Mouse (Mus musculus): ENCODE results near the gene Adamtsl2. TPM values are rescaled to one million over a fixed set of nuclear protein-coding genes. Genes with fewer than 3 reads are reported as not detected.

Adamtsl2 gene
- total and polyA plus RNA-seq, 3 experiments, result 0.13 TPM; not detected in 2

DNA sequence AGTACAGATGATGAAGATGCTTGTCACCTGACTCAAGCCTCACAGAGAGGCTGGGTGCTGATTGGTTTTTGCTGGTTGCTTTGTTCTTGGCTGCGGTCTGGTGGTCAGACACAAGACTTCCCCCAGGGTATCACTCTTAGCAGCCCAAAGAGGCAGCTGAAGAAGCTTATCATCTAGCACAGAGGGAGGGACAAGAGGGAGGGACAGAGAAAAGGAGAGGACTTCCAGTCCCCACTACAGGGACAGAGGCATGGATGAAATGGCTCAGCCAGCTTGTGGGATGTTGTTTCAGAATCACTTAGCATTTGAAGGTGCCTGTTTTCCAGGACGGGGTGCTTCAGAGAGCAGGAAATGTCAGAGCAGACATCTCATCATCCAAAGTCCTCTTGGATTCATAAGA is 867 bp upstream of the Adamtsl2 start:
- Histone ChIP-seq H3K4me3 (replicated peaks in 1 of 3; ENCODE audit: low read depth in 2 of 3, low read length in 2 of 3, poor library complexity in 1 of 3) (no peak overlapping the region), H3K27ac (ENCODE audit: insufficient read depth, low read depth) (no peak overlapping the region), H3K27me3 (replicated peaks) (peaks cover 34% of the 10 kb centered on the region), H3K79me2 (replicated peaks; ENCODE audit: control insufficient read depth, extremely low read depth, insufficient read depth, poor library complexity, severe bottlenecking) (no peaks in the 10 kb centered on the region), H3K4me2 (ENCODE audit: insufficient read depth, low read depth, poor library complexity, severe bottlenecking) (no peak overlapping the region), H3K36me3 (replicated peaks in 1 of 2; ENCODE audit: control insufficient read depth in 1 of 2, insufficient read depth in 1 of 2, low read length in 1 of 2) (no peaks in the 10 kb centered on the region), H3K4me1 (ENCODE audit: control insufficient read depth in 1 of 2, insufficient read depth in 2 of 2) (peaks cover 0 to 27% of the 10 kb centered on the region in 2 experiments; a peak in 3 of 4 replicates), H3K9ac (ENCODE audit: insufficient read depth, low read depth) (no peak overlapping the region), H3K9me3 (replicated peaks; ENCODE audit: low read length) (no peaks in the 10 kb centered on the region)
- TF ChIP-seq SMC3 (IDR thresholded peaks at IDR 0.05; ENCODE audit: low read depth, low read length) (no peak), IRF4 (IDR thresholded peaks at IDR 0.05; ENCODE audit: low read depth, low read length) (no peak), POLR2A (IDR thresholded peaks at IDR 0.05; ENCODE audit: low read depth, low read length) (no peak), CHD2 (IDR thresholded peaks at IDR 0.05; ENCODE audit: low read length) (no peak), PAX5 (IDR thresholded peaks at IDR 0.05; ENCODE audit: low read length) (no peak), ZC3H11A (IDR thresholded peaks at IDR 0.05; ENCODE audit: low read depth, low read length) (no peak), JUN (IDR thresholded peaks at IDR 0.05; ENCODE audit: insufficient read depth, low read depth, low read length) (no peak), BHLHE40 (IDR thresholded peaks at IDR 0.05; ENCODE audit: low read depth, low read length) (no peak), KAT2A (IDR thresholded peaks at IDR 0.05; ENCODE audit: insufficient replicate concordance, low read length) (no peak), NELFE (IDR thresholded peaks at IDR 0.05; ENCODE audit: low read depth, low read length) (no peak), USF2 (conservative IDR thresholded peaks at IDR 0.05; ENCODE audit: low read depth, low read length) (no peak), E2F4 (IDR thresholded peaks at IDR 0.05; ENCODE audit: insufficient replicate concordance, low read depth, low read length) (no peak), CTCF (conservative IDR thresholded peaks at IDR 0.05 in 1 of 2, IDR thresholded peaks at IDR 0.05 in 1 of 2; ENCODE audit: low read depth in 2 of 2, low read length in 2 of 2) (no peak)
- in situ Hi-C loops (cut with MboI; ENCODE audit: low pct_ligation_motif_present, low pct_unique_long_range_greater_than_20kb, low sequenced_read_pairs) (loop anchor here (5.0 to 25.0 kb wide), 2 partner anchors 154 to 359 kb away; partner anchors contain the start of genes Brd3os and Vav2), dilution Hi-C loops (cut with MboI; ENCODE audit: extremely low pct_ligation_motif_present, extremely low pct_unique_long_range_greater_than_20kb, low sequenced_read_pairs) (no loop called here)
- peak; percentile 9 for DNase-seq (ENCODE audit: extremely low read depth)

DNA sequence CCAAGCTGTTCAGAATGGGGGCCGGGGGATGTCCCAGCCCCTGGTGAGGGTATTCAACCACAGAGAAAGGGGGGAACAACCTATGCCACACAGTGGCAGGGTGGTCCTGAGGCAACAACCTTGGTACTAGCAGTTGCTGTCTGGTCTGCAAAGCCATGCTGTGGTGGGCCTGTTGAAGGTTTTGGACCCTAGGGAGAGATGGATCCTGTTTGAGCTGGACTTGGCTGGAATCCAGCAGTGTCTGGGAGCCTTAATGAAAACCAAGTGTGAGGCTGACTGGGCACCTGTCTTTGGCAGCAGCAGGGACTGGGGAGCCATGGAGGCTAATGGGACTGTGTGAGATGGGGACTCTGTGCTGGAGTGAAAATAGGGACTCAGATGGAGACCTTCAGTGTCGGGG is 470 bp downstream of the Adamtsl2 start:
- TF ChIP-seq MYC (IDR thresholded peaks at IDR 0.05; ENCODE audit: low read depth, low read length) (no peak), JUND (conservative IDR thresholded peaks at IDR 0.05; ENCODE audit: low read depth, low read length) (no peak), JUN (IDR thresholded peaks at IDR 0.05; ENCODE audit: insufficient read depth, low read depth, low read length) (no peak), USF1 (IDR thresholded peaks at IDR 0.05; ENCODE audit: low read depth, low read length) (no peak), MAX (IDR thresholded peaks at IDR 0.05; ENCODE audit: low read length) (no peak), CTCF (conservative IDR thresholded peaks at IDR 0.05 in 1 of 2, IDR thresholded peaks at IDR 0.05 in 1 of 2; ENCODE audit: low read depth in 2 of 2, low read length in 2 of 2) (no peak), UBTF (IDR thresholded peaks at IDR 0.05; ENCODE audit: low read depth, low read length) (no peak), IRF4 (IDR thresholded peaks at IDR 0.05; ENCODE audit: low read depth, low read length) (no peak), POLR2A (IDR thresholded peaks at IDR 0.05; ENCODE audit: low read depth, low read length) (no peak), NRF1 (IDR thresholded peaks at IDR 0.05; ENCODE audit: low read depth, low read length) (no peak), MXI1 (IDR thresholded peaks at IDR 0.05; ENCODE audit: low read depth, low read length) (no peak), RAD21 (IDR thresholded peaks at IDR 0.05; ENCODE audit: low read depth, low read length) (no peak), ZNF384 (IDR thresholded peaks at IDR 0.05; ENCODE audit: low read depth, low read length) (no peak), GABPA (IDR thresholded peaks at IDR 0.05; ENCODE audit: insufficient replicate concordance, low read depth, low read length) (no peak), BHLHE40 (IDR thresholded peaks at IDR 0.05; ENCODE audit: low read depth, low read length) (no peak), TBP (conservative IDR thresholded peaks at IDR 0.05; ENCODE audit: low read depth, low read length) (no peak), ETS1 (conservative IDR thresholded peaks at IDR 0.05; ENCODE audit: low read depth, low read length) (no peak)
- H3K27me3 ChIP-seq (replicated peaks), result peaks cover 39% of the 10 kb centered on the region
- H3K4me2 ChIP-seq (ENCODE audit: insufficient read depth, low read depth, poor library complexity, severe bottlenecking), result no peak overlapping the region
- no peaks in the 10 kb centered on the region for H3K36me3 ChIP-seq (replicated peaks in 1 of 2; ENCODE audit: control insufficient read depth in 1 of 2, insufficient read depth in 1 of 2, low read length in 1 of 2)
- no peak overlapping the region for H3K9ac ChIP-seq (ENCODE audit: insufficient read depth, low read depth)
- no peaks in the 10 kb centered on the region for H3K79me2 ChIP-seq (replicated peaks; ENCODE audit: control insufficient read depth, extremely low read depth, insufficient read depth, poor library complexity, severe bottlenecking)
- in situ Hi-C loops (cut with MboI; ENCODE audit: low pct_ligation_motif_present, low pct_unique_long_range_greater_than_20kb, low sequenced_read_pairs) (loop anchor here (5.0 to 25.0 kb wide), 2 partner anchors 153 to 358 kb away; partner anchors contain the start of genes Brd3os and Vav2), dilution Hi-C loops (cut with MboI; ENCODE audit: extremely low pct_ligation_motif_present, extremely low pct_unique_long_range_greater_than_20kb, low sequenced_read_pairs) (no loop called here)
- no peaks in the 10 kb centered on the region for H3K9me3 ChIP-seq (replicated peaks; ENCODE audit: low read length)
- DNase-seq (ENCODE audit: extremely low read depth), result no peak
- H3K27ac ChIP-seq (ENCODE audit: insufficient read depth, low read depth), result no peak overlapping the region
- peaks cover 1 to 28% of the 10 kb centered on the region in 2 experiments; a peak in 2 of 4 replicates for H3K4me1 ChIP-seq (ENCODE audit: control insufficient read depth in 1 of 2, insufficient read depth in 2 of 2)
- no peak overlapping the region for H3K4me3 ChIP-seq (replicated peaks in 1 of 3; ENCODE audit: low read depth in 2 of 3, low read length in 2 of 3, poor library complexity in 1 of 3)

All from CH12.LX (cell line).